Mouse (Mus musculus) midbrain, embryonic 11.5 days (tissue): Measurements from ENCODE around the gene Kifc5b. TPM values are rescaled to one million over a fixed set of nuclear protein-coding genes. Genes with fewer than 3 reads are reported as not detected.

Experiments
- ATAC-seq: fragments of 200-750 bp; cut with Nextera tagmentation; 2 replicates; pipeline ENCODE4 v1.8.0; 2017; ENCODE audit warnings: moderate TSS enrichment, moderate library complexity; ENCODE audit not compliant: low FRiP score
- DNase-seq: peaks from one replicate; pipeline ENCODE4 v3.0.0; 2015; ENCODE audit warnings: low spot score; ENCODE audit errors: missing footprints
- H3K27ac ChIP-seq: fragments of 300-500 bp; sonication (generic); 2 replicates; pipeline ENCODE4 v1.5.1; 2014; ENCODE audit warnings: low read depth, low read length
- H3K27me3 ChIP-seq: fragments of 300-500 bp; sonication (generic); 2 replicates; pipeline ENCODE4 v1.6.1; 2014; ENCODE audit warnings: mild to moderate bottlenecking, low read length, moderate library complexity, mixed read lengths; ENCODE audit not compliant: control insufficient read depth, insufficient read depth
- H3K36me3 ChIP-seq: fragments of 300-500 bp; sonication (generic); 2 replicates; pipeline ENCODE4 v1.6.1; 2014; ENCODE audit warnings: mild to moderate bottlenecking, low read length, moderate library complexity, mixed read lengths; ENCODE audit not compliant: control insufficient read depth, insufficient read depth
- H3K4me1 ChIP-seq: fragments of 300-500 bp; sonication (generic); 2 replicates; pipeline ENCODE4 v1.6.1; 2014; ENCODE audit warnings: low read length; ENCODE audit not compliant: control insufficient read depth, insufficient read depth
- H3K4me2 ChIP-seq: fragments of 300-500 bp; sonication (generic); 2 replicates; pipeline ENCODE4 v1.6.1; 2014; ENCODE audit warnings: mild to moderate bottlenecking, moderate library complexity
- H3K4me3 ChIP-seq: fragments of 300-500 bp; sonication (generic); 2 replicates; pipeline ENCODE4 v1.5.1; 2014; ENCODE audit warnings: low read depth, low read length
- H3K9ac ChIP-seq: fragments of 300-500 bp; sonication (generic); 2 replicates; pipeline ENCODE4 v1.6.1; 2014; ENCODE audit warnings: low read length
- H3K9me3 ChIP-seq: fragments of 300-500 bp; sonication (generic); 2 replicates; pipeline ENCODE4 v1.6.1; 2016; ENCODE audit warnings: low read length; ENCODE audit not compliant: control insufficient read depth
- WGBS: fragments of 180-500 bp; shearing (Covaris S2); extraction: QIAGEN DNeasy Blood & Tissue Kit; methylation state at CpG from one replicate; pipeline ENCODE4 v1.1.7; 2014; 5-methylcytosine and 5-hydroxymethylcytosine counted together
- polyA plus RNA-seq: library from polyadenylated mRNA; unstranded; fragments of >200 nt; fragmentation: Nextera tagmentation; extraction: Ambion mirVana; gene quantifications from 2 replicates; pipeline ENCODE4 v1.2.1, GENCODE M21; 2014

Kifc5b gene
- polyA plus RNA-seq, 1 experiment from 2014 or later = 6.4 TPM

DNA sequence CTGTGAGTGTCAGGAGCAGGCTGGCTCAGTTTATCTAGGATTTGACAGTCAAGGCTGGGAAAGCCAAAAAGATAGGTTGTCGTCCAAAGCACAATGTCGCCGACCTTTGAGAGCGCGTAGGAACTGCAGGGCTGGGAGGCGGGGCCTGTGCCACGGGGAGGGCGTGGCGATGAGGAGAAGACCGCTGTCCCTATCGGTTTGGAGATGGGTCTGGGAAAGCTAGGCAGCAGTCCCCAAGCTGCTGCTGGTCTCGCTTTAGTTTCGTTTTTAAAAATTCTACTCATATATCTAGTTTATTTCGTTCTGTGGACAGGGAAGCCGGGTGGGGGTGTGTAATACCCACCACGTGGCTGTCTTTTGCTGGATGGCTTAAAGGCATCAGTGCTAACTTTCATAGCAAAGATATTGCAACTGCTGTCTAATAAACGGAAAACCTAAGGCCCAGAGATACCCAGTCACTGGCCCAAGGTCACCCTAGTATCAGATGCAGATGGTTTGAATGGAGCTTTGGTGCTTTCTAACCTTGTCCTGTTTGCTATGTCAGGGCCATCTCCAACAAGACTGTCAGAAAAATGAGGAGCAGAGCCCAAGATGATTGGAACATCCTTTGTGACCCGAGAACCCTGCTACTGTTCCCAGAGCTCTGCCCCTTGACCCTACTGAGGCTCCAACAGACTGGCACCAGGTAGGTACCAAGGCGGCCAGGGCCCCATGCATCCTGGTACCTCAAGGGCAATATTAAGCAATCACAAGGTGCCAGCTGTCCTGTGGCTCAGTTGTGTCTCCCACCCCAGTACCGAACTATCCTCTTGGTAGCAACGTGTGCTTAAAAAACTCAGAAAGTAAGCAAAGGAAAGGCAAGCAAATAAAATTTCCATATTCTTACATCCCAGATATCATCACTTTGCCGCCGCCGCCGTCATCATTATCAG lies 31.6 kb upstream of the Kifc5b start:
- H3K9ac ChIP-seq = no peak overlapping the region
- 25% methylated on average over 25 of the region's 25 CpGs for WGBS
- ATAC-seq = peak; percentile 58

GRCm38 (mm10) chr17:26886047-26886749 lies 30.7 kb upstream of the Kifc5b start:
- Histone ChIP-seq H3K27me3 (peaks cover 2% of the 10 kb centered on the region; the same call in 1 of the 2 replicates), H3K9ac (no peak overlapping the region)

More for the DNA sequence above, 31.6 kb upstream of the Kifc5b start:
- Histone ChIP-seq H3K4me1 (no peaks in the 10 kb centered on the region), H3K9me3 (no peaks in the 10 kb centered on the region), H3K4me3 (no peak overlapping the region), H3K27ac (no peak overlapping the region), H3K36me3 (no peaks in the 10 kb centered on the region; the same call in 1 of the 2 replicates), H3K4me2 (peak overlapping the region; percentile 44), H3K27me3 (peaks cover 2% of the 10 kb centered on the region; the same call in 1 of the 2 replicates)
- peak; percentile 97 for DNase-seq

GRCm38 (mm10) chr17:26887926-26888325 lies 29.0 kb upstream of the Kifc5b start:
- Histone ChIP-seq H3K4me3 (no peak overlapping the region), H3K9ac (no peak overlapping the region), H3K27me3 (peaks cover 2% of the 10 kb centered on the region; the same call in 1 of the 2 replicates), H3K36me3 (no peaks in the 10 kb centered on the region), H3K4me2 (no peak overlapping the region), H3K4me1 (0 out of 2 replicates have a peak, but pooled peaks cover 2% of the 10 kb centered on the region), H3K27ac (no peak overlapping the region), H3K9me3 (no peaks in the 10 kb centered on the region)
- DNase-seq (no peak), ATAC-seq (no peak)
- 38% methylated on average over 3 of the region's 3 CpGs for whole genome bisulfite sequencing

More at GRCm38 (mm10) chr17:26886047-26886749, 30.7 kb upstream of the Kifc5b start:
- Histone ChIP-seq H3K4me3 (peak overlapping the region; percentile 23), H3K27ac (no peak overlapping the region), H3K4me2 (peak overlapping the region; percentile 44), H3K9me3 (no peaks in the 10 kb centered on the region), H3K4me1 (no peaks in the 10 kb centered on the region), H3K36me3 (no peaks in the 10 kb centered on the region; the same call in 1 of the 2 replicates)
- ATAC-seq (peak; percentile 78), DNase-seq (peak; percentile 99)
- 10% methylated on average over 30 of the region's 30 CpGs for WGBS

DNA sequence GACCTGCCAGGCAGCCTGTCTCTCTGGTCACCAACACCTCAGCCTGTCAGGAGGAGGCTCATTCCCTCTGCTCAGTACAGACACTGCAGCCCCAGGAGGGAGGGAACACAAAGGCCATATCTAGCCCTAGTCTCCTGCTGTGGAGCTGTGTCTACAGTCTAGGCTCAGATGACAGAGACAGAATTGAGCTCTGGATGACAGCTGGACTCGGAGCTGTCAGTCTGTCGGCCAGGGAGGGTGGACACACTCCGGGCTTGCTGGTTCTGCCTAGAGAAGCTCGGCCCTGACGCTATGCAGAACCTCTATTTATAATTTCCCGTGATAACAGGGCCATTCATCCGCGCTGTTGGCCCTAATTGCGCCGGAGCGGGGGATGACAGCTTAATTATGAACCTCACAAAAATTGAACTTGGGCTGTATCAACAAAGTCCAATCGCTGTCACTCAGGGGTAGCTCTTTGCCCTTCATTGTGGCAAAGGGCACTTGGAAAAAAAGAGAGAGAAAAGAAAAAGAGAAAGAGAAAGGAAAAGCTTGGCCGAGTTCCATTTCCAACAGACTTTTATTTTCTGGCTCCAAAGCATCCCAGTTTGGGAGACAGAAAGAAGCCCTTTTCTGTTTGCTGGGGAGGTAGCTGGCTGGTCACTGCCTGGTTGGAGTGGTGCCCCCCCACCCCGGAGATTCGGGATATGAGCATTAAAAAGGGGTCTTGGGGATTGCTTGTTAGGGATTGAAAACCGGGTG lies 24.1 kb upstream of the Kifc5b start:
- Histone ChIP-seq H3K9ac (no peak overlapping the region), H3K27me3 (no peaks in the 10 kb centered on the region), H3K27ac (no peak overlapping the region), H3K9me3 (no peaks in the 10 kb centered on the region), H3K4me1 (0 out of 2 replicates have a peak, but pooled peaks cover 2% of the 10 kb centered on the region), H3K4me2 (no peak overlapping the region), H3K4me3 (no peak overlapping the region), H3K36me3 (no peaks in the 10 kb centered on the region)
- DNase-seq (no peak), ATAC-seq (no peak)
- 65% methylated on average over 16 of the region's 16 CpGs for WGBS

GRCm38 (mm10) chr17:26893492-26893891 lies 23.4 kb upstream of the Kifc5b start:
- Histone ChIP-seq H3K4me3 (no peak overlapping the region), H3K9me3 (no peaks in the 10 kb centered on the region), H3K36me3 (no peaks in the 10 kb centered on the region), H3K9ac (no peak overlapping the region), H3K4me1 (0 out of 2 replicates have a peak, but pooled peaks cover 2% of the 10 kb centered on the region), H3K27ac (no peak overlapping the region), H3K4me2 (no peak overlapping the region), H3K27me3 (no peaks in the 10 kb centered on the region)
- no peak for DNase-seq
- no peak for ATAC-seq
- WGBS = 69% methylated on average over 6 of the region's 6 CpGs

- no peak for DNase-seq
- WGBS = 91% methylated on average over 6 of the region's 6 CpGs
- no peak overlapping the region for H3K4me3 ChIP-seq
Measured at GRCm38 (mm10) chr17:26894342-26894741, 22.5 kb upstream of the Kifc5b start.

GRCm38 (mm10) chr17:26895578-26895977 lies 21.3 kb upstream of the Kifc5b start:
- ATAC-seq (no peak), DNase-seq (peak; percentile 93)
- no peaks in the 10 kb centered on the region for H3K27me3 ChIP-seq
- no peak overlapping the region for H3K27ac ChIP-seq
- H3K9me3 ChIP-seq = no peaks in the 10 kb centered on the region
- H3K9ac ChIP-seq = no peak overlapping the region
- H3K4me3 ChIP-seq = no peak overlapping the region
- no peaks in the 10 kb centered on the region for H3K36me3 ChIP-seq
- H3K4me2 ChIP-seq = no peak overlapping the region
- 13% methylated on average over 10 of the region's 10 CpGs for WGBS
- 0 out of 2 replicates have a peak, but pooled peaks cover 2% of the 10 kb centered on the region for H3K4me1 ChIP-seq

More at GRCm38 (mm10) chr17:26894342-26894741, 22.5 kb upstream of the Kifc5b start:
- Histone ChIP-seq H3K9ac (no peak overlapping the region), H3K27ac (no peak overlapping the region), H3K27me3 (no peaks in the 10 kb centered on the region), H3K4me1 (0 out of 2 replicates have a peak, but pooled peaks cover 2% of the 10 kb centered on the region), H3K4me2 (no peak overlapping the region), H3K9me3 (no peaks in the 10 kb centered on the region), H3K36me3 (no peaks in the 10 kb centered on the region)
- ATAC-seq = no peak

GRCm38 (mm10) chr17:26900916-26901315 lies 16.0 kb upstream of the Kifc5b start:
- Histone ChIP-seq H3K4me1 (no peaks in the 10 kb centered on the region), H3K27ac (no peak overlapping the region), H3K27me3 (no peaks in the 10 kb centered on the region), H3K4me2 (no peak overlapping the region), H3K4me3 (no peak overlapping the region), H3K9me3 (no peaks in the 10 kb centered on the region), H3K36me3 (no peaks in the 10 kb centered on the region), H3K9ac (no peak overlapping the region)
- 82% methylated on average over 6 of the region's 6 CpGs for WGBS
- no peak for ATAC-seq
- no peak for DNase-seq
